Mouse (Mus musculus): ENCODE measurements around the gene Slc11a2.
"Not testable (repeated sequence)": the region's sequence is repeated elsewhere in the genome, so short reads cannot be mapped to it uniquely, and the experiment has no call there.

Gene Slc11a2

DNA sequence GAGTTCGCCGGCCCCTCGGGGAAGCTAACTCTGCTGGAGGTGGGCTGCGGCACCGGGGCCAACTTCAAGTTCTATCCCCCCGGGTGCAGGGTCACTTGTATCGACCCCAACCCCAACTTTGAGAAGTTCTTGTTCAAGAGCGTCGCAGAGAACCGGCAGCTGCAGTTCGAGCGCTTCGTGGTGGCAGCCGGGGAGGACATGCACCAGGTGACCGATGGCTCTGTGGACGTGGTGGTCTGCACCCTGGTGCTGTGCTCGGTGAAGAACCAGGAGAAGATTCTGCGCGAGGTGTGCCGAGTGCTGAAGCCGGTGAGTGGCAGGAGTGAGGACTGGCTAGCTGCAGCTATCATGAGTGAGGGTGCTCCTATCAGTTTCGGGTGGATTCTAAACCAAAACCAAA is 71.5 kb downstream of the Slc11a2 start:
- not testable (repeated sequence) for DNase-seq (ENCODE audit: low read depth, low spot score)

DNA sequence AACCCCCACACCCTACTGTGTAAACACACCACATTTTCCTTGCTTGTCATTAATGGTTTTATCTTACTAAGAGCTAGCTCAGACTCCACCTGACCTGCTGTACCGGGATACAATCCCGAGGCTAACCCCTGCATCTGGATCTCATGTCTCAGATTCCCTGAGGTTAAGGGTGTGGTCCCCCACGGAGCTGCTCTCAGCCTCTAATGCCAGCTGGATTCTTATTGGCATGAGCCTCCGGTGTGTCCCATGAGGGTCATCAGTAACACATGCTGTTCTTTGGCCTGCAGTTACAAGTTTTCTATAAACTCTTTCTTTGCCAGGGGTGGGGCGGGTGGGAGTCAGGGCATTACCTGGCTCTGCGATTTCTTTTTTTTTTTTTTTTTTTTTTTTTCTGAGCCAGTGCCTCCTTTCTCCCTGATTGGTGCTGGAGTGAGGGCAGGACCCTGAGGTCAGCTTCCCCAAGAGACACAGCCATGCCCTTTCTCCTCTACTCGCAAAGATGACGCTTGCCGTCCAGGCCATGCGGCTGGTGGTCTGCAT is 72.1 kb downstream of the Slc11a2 start, which contains the start of the genes Methig1 and Mettl7a2:
Methig1 (plus strand) TSS at position 439 of the 540 bp plus-strand sequence.
Mettl7a2 (plus strand) TSS at position 490 of the 540 bp plus-strand sequence.
- no peak for DNase-seq (ENCODE audit: low read depth, low spot score)

DNA sequence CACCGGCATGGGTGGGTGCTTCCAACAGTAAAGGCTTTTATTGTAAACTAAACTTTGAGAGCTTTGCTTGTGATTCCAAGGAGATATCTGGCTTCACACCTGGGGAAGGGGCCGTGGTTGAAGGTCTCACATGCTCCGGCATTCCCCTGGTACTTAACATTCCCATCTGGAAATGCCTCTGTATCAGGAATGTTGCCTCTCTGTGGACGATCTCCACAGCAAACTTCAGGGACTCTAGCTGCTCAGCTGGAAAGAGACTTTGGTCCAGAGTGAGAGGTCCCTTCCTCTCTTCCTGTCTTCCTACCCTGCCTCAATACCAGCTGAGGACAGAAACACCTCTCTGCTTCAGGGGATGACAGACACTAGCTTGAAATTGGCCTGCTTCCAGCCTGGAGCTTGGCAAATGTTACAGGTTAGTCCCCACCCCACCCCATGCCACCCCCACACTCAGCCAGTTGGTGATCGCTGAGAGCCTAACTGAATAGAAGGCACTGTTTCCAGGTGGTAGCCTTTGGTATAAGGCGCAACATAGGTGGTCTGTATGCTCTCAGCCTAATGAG is 73.3 kb downstream of the Slc11a2 start:
- no peak for DNase-seq (ENCODE audit: low read depth, low spot score)

DNA sequence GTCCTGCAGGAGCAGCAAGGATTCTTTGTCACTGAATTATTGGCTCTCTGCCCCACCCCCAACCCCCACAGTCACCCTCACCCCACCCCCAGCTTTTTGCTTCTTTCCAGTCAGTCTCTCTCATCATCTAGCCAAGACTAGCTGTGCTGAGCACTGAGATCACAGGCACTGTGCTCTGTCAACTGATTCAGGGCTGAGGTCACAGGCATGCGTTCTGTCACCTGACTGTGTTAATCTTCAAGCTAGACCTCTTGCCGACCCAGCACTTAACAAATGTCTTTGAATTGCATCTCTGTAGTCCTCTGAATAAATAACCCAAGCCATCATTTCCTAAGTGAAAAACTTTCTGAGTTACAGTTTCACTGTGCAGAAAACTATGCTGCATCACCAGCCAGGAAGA is 75.4 kb downstream of the Slc11a2 start:
- no peak for DNase-seq (ENCODE audit: low read depth, low spot score)

DNA sequence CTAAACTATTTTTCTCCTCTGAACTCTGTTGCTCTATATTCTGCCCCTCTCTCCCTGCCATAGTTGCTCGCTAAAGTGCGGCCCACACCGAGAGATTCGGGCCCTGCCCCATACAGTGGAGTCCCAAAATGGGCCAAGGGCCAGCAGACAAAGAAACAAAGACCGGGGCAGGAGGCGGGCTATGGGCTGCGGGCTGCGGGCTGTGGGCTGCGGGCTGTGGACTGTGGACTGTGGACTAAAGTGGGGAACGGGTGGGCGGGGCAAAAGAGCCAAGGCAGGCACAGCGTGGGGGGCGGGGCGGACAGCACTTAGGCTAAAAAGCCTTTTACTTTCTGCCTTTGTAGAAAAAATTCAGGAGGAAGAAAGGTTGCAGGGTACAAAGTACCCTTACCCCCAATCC is 78.1 kb downstream of the Slc11a2 start:
- DNase-seq (ENCODE audit: low read depth, low spot score): no peak

DNA sequence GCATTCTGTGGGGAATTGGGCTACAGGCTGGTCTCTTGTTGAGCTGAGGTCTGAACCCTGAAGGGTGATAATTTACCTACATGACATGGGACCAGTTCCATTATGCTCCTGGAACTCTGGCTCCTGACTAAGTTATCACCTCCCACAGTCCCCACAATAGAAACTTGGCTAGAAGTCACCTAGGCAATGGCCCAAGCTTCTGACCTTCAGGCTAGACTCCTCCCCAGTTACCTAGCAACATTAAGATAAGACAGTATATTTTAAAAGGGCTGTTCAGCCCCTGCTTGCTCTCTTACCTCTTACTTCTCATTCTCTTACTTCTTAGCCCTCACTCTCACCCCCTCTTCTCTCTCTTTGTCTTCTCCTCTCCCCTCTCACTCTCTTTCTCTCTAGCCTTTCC is 79.4 kb downstream of the Slc11a2 start:
- DNase-seq (ENCODE audit: low read depth, low spot score): no peak

DNA sequence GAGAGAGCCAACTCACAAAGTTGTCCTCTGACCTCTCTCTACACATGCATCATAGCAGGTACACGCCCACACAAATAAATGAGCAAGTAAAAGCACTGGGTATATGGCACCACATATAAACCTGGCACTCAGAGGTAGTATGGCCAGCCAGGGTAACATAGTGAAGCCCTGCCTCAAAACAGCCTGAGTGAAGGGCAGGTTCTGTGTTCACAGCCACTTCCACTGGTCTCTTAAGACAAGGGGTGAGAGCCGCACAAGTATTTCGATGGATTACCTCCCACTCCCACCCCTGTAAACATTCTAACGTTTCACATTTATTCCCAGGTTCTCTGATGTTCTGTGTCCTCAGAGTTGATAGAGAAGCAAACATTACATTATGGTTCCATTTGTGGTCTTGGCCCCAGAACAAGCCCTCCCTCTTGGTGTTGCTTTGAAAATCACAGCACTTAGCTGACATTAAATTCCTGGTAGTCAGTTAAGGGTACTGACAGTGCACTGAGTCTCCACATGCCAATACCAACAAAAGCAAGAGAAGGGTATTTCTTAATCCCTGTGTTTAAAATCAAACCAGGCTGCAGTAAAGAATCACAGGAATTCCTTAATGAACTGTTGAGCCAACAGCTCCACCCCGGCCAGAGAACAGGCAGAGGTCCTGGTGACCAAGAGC is 83.4 kb downstream of the Slc11a2 start:
- not testable (repeated sequence) for DNase-seq (ENCODE audit: low read depth, low spot score)

Data from mesoderm, embryonic 11.5 days (tissue).